Mouse (Mus musculus) stomach, embryonic 14.5 days (tissue): ENCODE measurements around the gene Sod3. TPM values are rescaled to one million over a fixed set of nuclear protein-coding genes. Genes with fewer than 3 reads are reported as not detected.

Source experiments
- ATAC-seq: fragments of 200-750 bp; cut with Nextera tagmentation; 2 replicates; pipeline ENCODE4 v1.8.0; 2017; ENCODE audit warnings: low read depth, moderate TSS enrichment; ENCODE audit not compliant: insufficient number of reproducible peaks, insufficient read depth, low FRiP score
- H3K27ac ChIP-seq: fragments of 300-500 bp; sonication (generic); 2 replicates; pipeline ENCODE4 v1.5.1; 2014; ENCODE audit warnings: mild to moderate bottlenecking, low read length, moderate library complexity, mixed read lengths
- H3K27me3 ChIP-seq: fragments of 300-500 bp; sonication (generic); 2 replicates; pipeline ENCODE4 v1.6.1; 2014; ENCODE audit warnings: low read length, control low read depth, mixed read lengths; ENCODE audit not compliant: control insufficient read depth, insufficient read depth
- H3K36me3 ChIP-seq: fragments of 300-500 bp; sonication (generic); 2 replicates; pipeline ENCODE4 v1.6.1; 2014; ENCODE audit warnings: mild to moderate bottlenecking, control low read depth, low read length, moderate library complexity, mixed read lengths; ENCODE audit not compliant: control insufficient read depth, insufficient read depth
- H3K4me1 ChIP-seq: fragments of 300-500 bp; sonication (generic); 2 replicates; pipeline ENCODE4 v1.6.1; 2014; ENCODE audit warnings: low read length, control low read depth, mixed read lengths; ENCODE audit not compliant: control insufficient read depth, insufficient read depth
- H3K4me2 ChIP-seq: fragments of 300-500 bp; sonication (generic); replicated peaks from 2 replicates; pipeline ENCODE4 v1.6.1; 2014; ENCODE audit warnings: low read depth, low read length, control low read depth
- H3K4me3 ChIP-seq: fragments of 300-500 bp; sonication (generic); 2 replicates; pipeline ENCODE4 v1.5.1; 2014; ENCODE audit warnings: low read depth, low read length, control low read depth
- H3K9ac ChIP-seq: fragments of 300-500 bp; sonication (generic); replicated peaks from 2 replicates; pipeline ENCODE4 v1.6.1; 2014; ENCODE audit warnings: low read depth, mild to moderate bottlenecking, control low read depth, low read length, moderate library complexity, mixed read lengths
- H3K9me3 ChIP-seq: fragments of 300-500 bp; sonication (generic); 2 replicates; pipeline ENCODE4 v1.6.1; 2016; ENCODE audit warnings: low read depth, low read length, control low read depth; ENCODE audit not compliant: control insufficient read depth
- WGBS: fragments of 180-500 bp; shearing (Covaris S2); extraction: QIAGEN DNeasy Blood & Tissue Kit; methylation state at CpG from one replicate; pipeline ENCODE4 v1.1.7; 2014; 5-methylcytosine and 5-hydroxymethylcytosine counted together
- polyA plus RNA-seq: library from polyadenylated mRNA; unstranded; fragments of >200 nt; fragmentation: Nextera tagmentation; extraction: Ambion mirVana; gene quantifications from 2 replicates; pipeline ENCODE4 v1.2.1, GENCODE M21; 2014

The Sod3 gene
- polyA plus RNA-seq, 1 experiment from 2014 or later = 0.46 TPM

DNA sequence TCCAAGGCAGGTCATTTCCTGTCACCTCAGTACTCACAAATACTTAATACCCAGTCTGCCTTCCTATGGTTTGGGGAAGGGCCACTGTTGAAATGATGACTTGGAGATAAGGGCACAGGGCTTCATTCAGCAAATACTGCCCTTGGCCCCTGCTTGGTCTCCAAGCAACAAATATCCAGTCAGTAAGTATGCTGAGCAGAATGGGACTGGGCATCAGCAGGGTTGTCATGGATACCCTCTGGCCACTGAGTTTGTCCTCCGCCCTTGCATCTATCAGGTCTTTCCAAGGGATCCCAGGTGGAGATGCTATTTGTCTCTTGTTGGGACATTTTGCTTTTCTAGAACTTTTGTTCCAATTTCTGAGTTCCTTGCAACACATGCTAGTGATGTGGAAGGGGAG is 51.6 kb downstream of the Sod3 start:
- no peak for ATAC-seq
- Histone ChIP-seq H3K27me3 (no peaks in the 10 kb centered on the region), H3K9ac (no peak overlapping the region), H3K4me3 (no peak overlapping the region), H3K27ac (no peak overlapping the region), H3K4me2 (no peak overlapping the region), H3K9me3 (no peaks in the 10 kb centered on the region), H3K36me3 (no peaks in the 10 kb centered on the region), H3K4me1 (no peaks in the 10 kb centered on the region)
- 84% methylated on average over 1 of the region's 1 CpGs for whole genome bisulfite sequencing

DNA sequence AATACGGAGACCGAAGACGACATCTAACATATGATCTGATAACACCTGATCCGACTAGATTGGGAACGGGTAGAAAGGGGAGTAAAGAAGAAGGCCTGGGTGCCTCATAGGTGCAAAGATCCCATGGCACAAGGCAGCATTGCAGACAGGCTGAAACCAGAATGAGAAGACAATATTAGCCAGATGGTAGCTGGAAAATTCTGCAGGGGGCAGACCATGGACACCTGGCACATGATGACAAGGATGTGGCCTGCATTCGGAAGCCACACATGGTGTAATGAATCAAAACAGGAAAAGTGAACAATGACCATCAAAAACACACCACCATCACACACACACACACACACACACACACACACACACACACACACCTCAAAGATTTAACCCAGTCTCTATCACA is 52.3 kb downstream of the Sod3 start:
- Histone ChIP-seq H3K9ac (no peak overlapping the region), H3K9me3 (no peaks in the 10 kb centered on the region), H3K27ac (no peak overlapping the region), H3K27me3 (no peaks in the 10 kb centered on the region), H3K4me2 (no peak overlapping the region), H3K36me3 (no peaks in the 10 kb centered on the region), H3K4me1 (no peaks in the 10 kb centered on the region), H3K4me3 (no peak overlapping the region)
- 87% methylated on average over 6 of the region's 6 CpGs for WGBS
- ATAC-seq = no peak

DNA sequence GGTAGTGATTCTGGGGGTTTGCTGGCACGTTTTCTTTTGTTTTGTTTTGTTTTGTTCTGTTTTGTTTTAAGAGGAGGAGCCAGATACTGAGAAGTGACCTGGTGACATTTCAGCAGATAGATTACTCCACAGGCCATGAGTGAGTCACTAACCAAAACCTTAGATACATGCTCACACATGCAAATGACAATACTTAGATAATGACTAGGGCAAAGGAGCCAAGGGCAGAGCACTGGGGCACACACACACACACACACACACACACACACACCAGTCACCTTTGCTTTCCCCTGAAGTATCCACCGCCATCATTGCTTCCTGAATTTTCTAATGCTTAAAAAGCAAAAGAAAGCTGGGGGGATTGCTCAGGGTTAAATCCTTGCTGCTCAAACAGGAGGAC is 52.9 kb downstream of the Sod3 start:
- Histone ChIP-seq H3K4me1 (no peaks in the 10 kb centered on the region), H3K4me3 (no peak overlapping the region), H3K36me3 (no peaks in the 10 kb centered on the region), H3K9me3 (no peaks in the 10 kb centered on the region), H3K27ac (no peak overlapping the region), H3K27me3 (no peaks in the 10 kb centered on the region), H3K9ac (no peak overlapping the region), H3K4me2 (no peak overlapping the region)
- no peak for ATAC-seq
- WGBS = 70% methylated on average over 2 of the region's 2 CpGs

Other genes with a start within 250 kb of the Sod3 start
- gene Dhx15, start 173.3 kb upstream of the Sod3 start, polyA plus RNA-seq = 99.0 and 100 TPM in 2 replicates
- 3.4 and 4.3 TPM in 2 replicates for gene Ccdc149, start 107.7 kb downstream of the Sod3 start, polyA plus RNA-seq
- gene Lgi2, start 202.7 kb downstream of the Sod3 start, polyA plus RNA-seq = 17.2 and 17.5 TPM in 2 replicates